ENCODE assay signal across 8 mouse cellular contexts in the genomic region with DNA sequence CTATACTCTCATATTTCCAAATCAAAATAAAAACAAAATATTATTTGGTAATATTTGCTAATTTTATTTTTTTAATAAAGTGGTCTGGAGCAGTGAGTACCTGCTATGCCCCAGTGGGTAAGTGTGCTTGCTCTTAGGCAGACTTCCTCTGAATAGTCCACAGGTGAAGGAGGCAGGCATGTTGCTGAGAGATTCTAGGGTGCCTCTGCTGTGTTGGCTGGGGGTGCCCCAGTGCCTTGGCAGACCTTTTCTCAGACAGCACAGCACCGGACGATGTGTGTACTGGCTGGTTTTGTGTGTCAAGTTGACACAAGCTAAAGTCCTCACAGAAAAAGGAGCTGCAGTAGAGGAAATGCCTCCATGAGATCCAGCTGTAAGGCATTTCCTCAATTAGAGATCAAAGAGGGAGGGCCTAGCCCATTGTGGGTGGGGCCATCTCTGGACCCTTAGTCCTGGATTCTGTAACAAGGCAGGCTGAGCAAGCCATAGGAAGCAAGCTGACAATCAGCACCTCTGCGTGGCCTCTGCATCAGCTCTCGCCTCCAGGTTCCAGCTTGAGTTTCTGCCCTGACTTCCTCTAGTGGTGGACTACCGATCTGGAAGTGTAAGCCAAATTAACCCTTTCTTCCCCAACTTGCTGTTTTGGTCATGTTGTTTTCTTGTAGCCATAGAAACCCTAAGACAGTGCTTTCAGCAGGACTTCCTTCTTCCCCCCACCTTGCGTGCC. TPM values are rescaled to one million over a fixed set of nuclear protein-coding genes. Genes with fewer than 3 reads are reported as not detected.
DNase-seq lines count a peak whose midpoint lies in the region; ATAC-seq and TF ChIP-seq lines count a peak whose summit lies in the region.

No protein-coding gene starts in this region.

- H3K9me3 ChIP-seq in embryonic facial prominence, embryonic 12.5 days, result no peaks in the 10 kb centered on the region
- no peaks in the 10 kb centered on the region for H3K9me3 ChIP-seq in liver, embryonic 14.5 days (ENCODE audit: control insufficient read depth, low read length)

- TF ChIP-seq EP300 in liver, embryonic 14.5 days (IDR thresholded peaks at IDR 0.05; ENCODE audit: low read depth), result no peak

- peak; percentile 89 for ATAC-seq in embryonic facial prominence, embryonic 12.5 days (ENCODE audit: insufficient number of reproducible peaks, insufficient read depth, low FRiP score, low TSS enrichment)
- ATAC-seq in liver, embryonic 14.5 days (ENCODE audit: insufficient read depth), result no peak

- H3K4me2 ChIP-seq in embryonic facial prominence, embryonic 12.5 days (replicated peaks), result peak overlapping the region; percentile 24; the same call in 1 of the 2 replicates
- no peak overlapping the region for H3K4me2 ChIP-seq in liver, embryonic 14.5 days (ENCODE audit: low read depth)

- H3K4me1 ChIP-seq in embryonic facial prominence, embryonic 12.5 days, result peaks cover 12% of the 10 kb centered on the region
- H3K4me1 ChIP-seq in liver, embryonic 14.5 days (replicated peaks; ENCODE audit: control insufficient read depth in 2 of 2, insufficient read depth in 2 of 2, low read length in 1 of 2), result 0 out of 4 replicates have a peak, but pooled peaks cover 0 to 3% of the 10 kb centered on the region in 2 experiments

- H3K36me3 ChIP-seq in embryonic facial prominence, embryonic 12.5 days, result no peaks in the 10 kb centered on the region
- no peaks in the 10 kb centered on the region for H3K36me3 ChIP-seq in liver, embryonic 14.5 days (replicated peaks; ENCODE audit: control insufficient read depth, insufficient read depth, low read depth)

- no peak overlapping the region for H3K27ac ChIP-seq in embryonic facial prominence, embryonic 12.5 days
- no peak overlapping the region for H3K27ac ChIP-seq in liver, embryonic 14.5 days

- no peaks in the 10 kb centered on the region for H3K27me3 ChIP-seq in embryonic facial prominence, embryonic 12.5 days
- no peaks in the 10 kb centered on the region for H3K27me3 ChIP-seq in liver, embryonic 14.5 days (ENCODE audit: control insufficient read depth, insufficient read depth, low read length)

- TF ChIP-seq CTCF in liver, embryonic 14.5 days (IDR thresholded peaks at IDR 0.05; ENCODE audit: low read depth), result no peak

- 13% methylated on average over 6 of the region's 6 CpGs for WGBS in embryonic facial prominence, embryonic 12.5 days
- 14% methylated on average over 6 of the region's 6 CpGs for WGBS in liver, embryonic 14.5 days (ENCODE audit: insufficient replicate concordance)

- no peak overlapping the region for H3K9ac ChIP-seq in embryonic facial prominence, embryonic 12.5 days
- H3K9ac ChIP-seq in liver, embryonic 14.5 days (replicated peaks), result no peak overlapping the region

- intact Hi-C loops in left cerebral cortex, postnatal 25 days (cut with DNase I), result no loop called here

- DNase-seq in WW6 (ENCODE audit: low read depth, low spot score), result peak; percentile 36
- peak; percentile 62 for DNase-seq in hindlimb bud, embryonic 11.5 days (ENCODE audit: extremely low spot score, low read depth, low spot score)
- peak in 2 of 3 experiments; percentile 9 to 17 for DNase-seq in liver, embryonic 14.5 days (ENCODE audit: low read depth in 3 of 3, low spot score in 3 of 3)
- peak; percentile 50 for DNase-seq in retina, embryonic 14.5 days (ENCODE audit: low spot score)
- DNase-seq in T-cell, adult 2 months (ENCODE audit: low spot score), result no peak
- DNase-seq in left cerebral cortex, postnatal 25 days (ENCODE audit: low spot score in 2 of 2), result no peak
- DNase-seq in ovary, adult 18-20 months (ENCODE audit: low spot score), result no peak

- no peak overlapping the region for H3K4me3 ChIP-seq in embryonic facial prominence, embryonic 12.5 days
- no peak overlapping the region for H3K4me3 ChIP-seq in liver, embryonic 14.5 days (ENCODE audit: insufficient read depth in 1 of 2, low read depth in 2 of 2, low read length in 2 of 2)

RNA-seq across cellular contexts. Expression of gene Chd1, which starts 47.7 kb away (rescaled TPM):
- 45.7 and 46.1 TPM in 2 replicates for polyA plus RNA-seq in embryonic facial prominence, embryonic 12.5 days (2016; fragmentation: Nextera tagmentation; extraction: Ambion mirVana)
- 3.3 and 4.4 TPM in 2 replicates for polyA plus RNA-seq in liver, embryonic 14.5 days (2012; rRNA removed)
- polyA plus RNA-seq in liver, embryonic 14.5 days (2014; fragmentation: Nextera tagmentation; extraction: Ambion mirVana), result 13.3 and 15.0 TPM in 2 replicates
- 10 to 100 TPM; 23.8 to 23.9 TPM for total RNA-seq in left cerebral cortex, postnatal 25 days (2021)

Comparison
In these comparisons a context has a peak if more than half of its experiments do, and no peak if none do; other contexts are left out.
1. DNase-seq: peak in WW6 (single experiment), hindlimb bud, embryonic 11.5 days (single experiment), liver, embryonic 14.5 days (2 of 3) and retina, embryonic 14.5 days (single experiment); none in T-cell, adult 2 months (single experiment), left cerebral cortex, postnatal 25 days (0 of 2) and ovary, adult 18-20 months (single experiment).